Mouse (Mus musculus) neural tube, embryonic 11.5 days (tissue): ENCODE measurements around the gene Vat1. TPM values are rescaled to one million over a fixed set of nuclear protein-coding genes. Genes with fewer than 3 reads are reported as not detected.

Experiments used
- ATAC-seq: fragments of 200-750 bp; cut with Nextera tagmentation; 2 replicates; pipeline ENCODE4 v1.8.0; 2017; ENCODE audit warnings: moderate number of reproducible peaks, mild to moderate bottlenecking, moderate TSS enrichment, moderate library complexity; ENCODE audit not compliant: insufficient read depth, low FRiP score, low TSS enrichment
- DNase-seq: peaks from one replicate; pipeline ENCODE4 v3.0.0-alpha.2; 2015; ENCODE audit warnings: low spot score
- H3K27ac ChIP-seq: fragments of 300-500 bp; sonication (generic); 2 replicates; pipeline ENCODE4 v1.5.1; 2014; ENCODE audit warnings: low read depth, mild to moderate bottlenecking, low read length
- H3K27me3 ChIP-seq: fragments of 300-500 bp; sonication (generic); 2 replicates; pipeline ENCODE4 v1.6.1; 2014; ENCODE audit warnings: mild to moderate bottlenecking, low read length, mixed read lengths; ENCODE audit not compliant: control insufficient read depth, insufficient read depth
- H3K36me3 ChIP-seq: fragments of 300-500 bp; sonication (generic); 2 replicates; pipeline ENCODE4 v1.6.1; 2014; ENCODE audit warnings: mild to moderate bottlenecking, low read length, moderate library complexity, mixed read lengths; ENCODE audit not compliant: control insufficient read depth, insufficient read depth
- H3K4me1 ChIP-seq: fragments of 300-500 bp; sonication (generic); 2 replicates; pipeline ENCODE4 v1.6.1; 2014; ENCODE audit warnings: low read length, mixed read lengths; ENCODE audit not compliant: control insufficient read depth, insufficient read depth
- H3K4me2 ChIP-seq: fragments of 300-500 bp; sonication (generic); 2 replicates; pipeline ENCODE4 v1.6.1; 2014; ENCODE audit warnings: low read depth, mild to moderate bottlenecking, moderate library complexity
- H3K4me3 ChIP-seq: fragments of 300-500 bp; sonication (generic); 2 replicates; pipeline ENCODE4 v1.5.1; 2014; ENCODE audit warnings: low read depth, low read length
- H3K9ac ChIP-seq: fragments of 300-500 bp; sonication (generic); 2 replicates; pipeline ENCODE4 v1.6.1; 2014; ENCODE audit warnings: mild to moderate bottlenecking, low read length
- H3K9me3 ChIP-seq: fragments of 300-500 bp; sonication (generic); 2 replicates; pipeline ENCODE4 v1.6.1; 2016; ENCODE audit warnings: low read length; ENCODE audit not compliant: control insufficient read depth
- WGBS: fragments of 180-500 bp; shearing (Covaris S2); extraction: QIAGEN DNeasy Blood & Tissue Kit; methylation state at CpG from one replicate; pipeline ENCODE4 v1.1.7; 2014; 5-methylcytosine and 5-hydroxymethylcytosine counted together
- microRNA-seq: library from miRNA; unstranded; fragments of <30 nt; microRNA quantifications from one replicate; pipeline ENCODE4, GENCODE M21; 2016
- polyA plus RNA-seq: library from polyadenylated mRNA; unstranded; fragments of >200 nt; fragmentation: Nextera tagmentation; extraction: Ambion mirVana; gene quantifications from 2 replicates; pipeline ENCODE4 v1.2.1, GENCODE M21; 2014

Vat1 gene
- polyA plus RNA-seq, 1 experiment from 2014 or later = 52.3 TPM

DNA sequence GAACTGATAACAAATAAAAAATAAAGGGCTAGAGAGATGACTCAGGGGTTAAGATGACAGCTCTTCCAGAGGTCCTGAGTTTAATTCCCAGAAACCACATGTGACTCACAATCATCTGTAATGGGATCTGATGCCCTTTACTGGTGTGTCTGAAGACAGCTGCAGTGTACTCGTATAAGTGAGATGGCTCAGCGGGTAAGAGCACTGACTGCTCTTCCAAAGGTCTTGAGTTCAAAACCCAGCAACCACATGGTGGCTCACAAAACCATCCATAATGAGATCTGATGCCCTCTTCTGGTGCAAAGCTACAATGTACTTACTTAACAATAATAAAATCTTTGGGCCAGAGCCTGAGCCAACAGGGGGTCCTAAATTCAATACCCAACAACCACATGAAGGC lies 50.7 kb downstream of the Vat1 start:
- ATAC-seq (no peak), DNase-seq (no peak)
- Histone ChIP-seq H3K9ac (no peak overlapping the region), H3K9me3 (no peaks in the 10 kb centered on the region), H3K27ac (no peak overlapping the region), H3K4me3 (no peak overlapping the region), H3K27me3 (no peaks in the 10 kb centered on the region), H3K36me3 (peaks cover 13% of the 10 kb centered on the region), H3K4me1 (peaks cover 6% of the 10 kb centered on the region), H3K4me2 (no peak overlapping the region)
- 89% methylated on average over 2 of the region's 2 CpGs for WGBS

Small RNAs within 50 kb of the gene (microRNA-seq; reads per million reads assigned to microRNA genes)
- gene Mir6929 = not detected

Other genes starting within 250 kb of the Vat1 start
- 11.2 and 12.4 TPM in 2 replicates for gene Ezh1, start 239.8 kb downstream of the Vat1 start, polyA plus RNA-seq
- gene Ramp2, start 220.2 kb downstream of the Vat1 start, polyA plus RNA-seq = 72.6 and 73.3 TPM in 2 replicates
- gene Vps25, start 212.5 kb downstream of the Vat1 start, polyA plus RNA-seq = 124 and 126 TPM in 2 replicates
- 6.4 and 7.6 TPM in 2 replicates for gene Wnk4, start 205.7 kb downstream of the Vat1 start, polyA plus RNA-seq
- 1.6 and 2.5 TPM in 2 replicates for gene Cntd1, start 187.2 kb downstream of the Vat1 start, polyA plus RNA-seq
- gene Coa3, start 187.1 kb downstream of the Vat1 start, polyA plus RNA-seq = 190 and 196 TPM in 2 replicates
- gene Becn1, start 163.9 kb downstream of the Vat1 start, polyA plus RNA-seq = 174 and 177 TPM in 2 replicates
- 154 and 157 TPM in 2 replicates for gene Psme3, start 150.0 kb downstream of the Vat1 start, polyA plus RNA-seq
- 1.4 and 1.8 TPM in 2 replicates for gene Aoc2, start 141.2 kb downstream of the Vat1 start, polyA plus RNA-seq
- not detected in 2 replicates for gene Aoc3, start 135.6 kb downstream of the Vat1 start, polyA plus RNA-seq
- gene G6pc, start 98.7 kb downstream of the Vat1 start, polyA plus RNA-seq = not detected in 2 replicates
- gene Aarsd1, start 48.6 kb downstream of the Vat1 start, polyA plus RNA-seq = 87.8 and 92.8 TPM in 2 replicates
- gene Gm27029, start 41.4 kb downstream of the Vat1 start, polyA plus RNA-seq = 9.9 and 12.5 TPM in 2 replicates
- 18.0 and 18.6 TPM in 2 replicates for gene Rundc1, start 41.1 kb downstream of the Vat1 start, polyA plus RNA-seq
- 6.9 and 7.1 TPM in 2 replicates for gene Ptges3l, start 40.9 kb downstream of the Vat1 start, polyA plus RNA-seq
- gene Rpl27, start 23.9 kb downstream of the Vat1 start, polyA plus RNA-seq = 389 and 414 TPM in 2 replicates
- 2.4 and 3.1 TPM in 2 replicates for gene Ifi35, start 17.8 kb downstream of the Vat1 start, polyA plus RNA-seq
- gene Rnd2, start 1.2 kb downstream of the Vat1 start, polyA plus RNA-seq = 43.9 and 49.0 TPM in 2 replicates
- gene Brca1, start 85.7 kb upstream of the Vat1 start, polyA plus RNA-seq = 20.3 and 20.4 TPM in 2 replicates
- 89.0 and 99.1 TPM in 2 replicates for gene Nbr1, start 85.9 kb upstream of the Vat1 start, polyA plus RNA-seq
- gene Tmem106a, start 116.0 kb upstream of the Vat1 start, polyA plus RNA-seq = 1.6 and 2.5 TPM in 2 replicates
- not detected in 2 replicates for gene Gm11634, start 133.0 kb upstream of the Vat1 start, polyA plus RNA-seq
- gene Rdm1, start 161.0 kb upstream of the Vat1 start, polyA plus RNA-seq = 24.1 and 30.7 TPM in 2 replicates
- 23.9 and 29.5 TPM in 2 replicates for gene Arl4d, start 199.3 kb upstream of the Vat1 start, polyA plus RNA-seq